Mouse (Mus musculus): ENCODE data around the gene Pigw. TPM values are rescaled to one million over a fixed set of nuclear protein-coding genes. Genes with fewer than 3 reads are reported as not detected.
"Not testable (repeated sequence)": the region's sequence is repeated elsewhere in the genome, so short reads cannot be mapped to it uniquely, and the experiment has no call there.

Pigw gene
- polyA plus RNA-seq, 1 experiment from 2014 or later, result 2.2 TPM

- no peak overlapping the region for H3K27ac ChIP-seq (replicated peaks)
- peaks cover 97% of the 10 kb centered on the region for H3K36me3 ChIP-seq
- no peaks in the 10 kb centered on the region for H3K27me3 ChIP-seq (ENCODE audit: low read depth, poor library complexity, severe bottlenecking)
- no peak overlapping the region for H3K4me3 ChIP-seq
- H3K9me3 ChIP-seq (replicated peaks), result no peaks in the 10 kb centered on the region
- no peak for DNase-seq (ENCODE audit: low spot score)
- no peaks in the 10 kb centered on the region for H3K4me1 ChIP-seq
- WGBS, result 87% methylated on average over 2 of the region's 2 CpGs
These were observed 40.8 kb downstream of the Pigw start for GRCm38 (mm10) chr11:84839330-84839729.

GRCm38 (mm10) chr11:84829495-84829894 lies 50.6 kb downstream of the Pigw start:
- not testable (repeated sequence) for H3K27me3 ChIP-seq (ENCODE audit: low read depth, poor library complexity, severe bottlenecking); H3K9me3 ChIP-seq (replicated peaks); DNase-seq (ENCODE audit: low spot score)
- H3K4me1 ChIP-seq, result peaks cover 21% of the 10 kb centered on the region
- peak overlapping the region; percentile 81 for H3K27ac ChIP-seq (replicated peaks)
- WGBS, result 79% methylated on average over 11 of the region's 11 CpGs
- peaks cover 43% of the 10 kb centered on the region for H3K36me3 ChIP-seq
- peak overlapping the region; percentile 85 for H3K4me3 ChIP-seq

- peak within 1 kb of the TSS; percentile 81 for H3K27ac ChIP-seq (replicated peaks)
- under 1% methylated on average over 62 of the region's 62 CpGs for WGBS
- peaks cover 36% of the 10 kb centered on the region for H3K36me3 ChIP-seq
- H3K4me1 ChIP-seq, result peaks cover 21% of the 10 kb centered on the region
- H3K27me3 ChIP-seq (ENCODE audit: low read depth, poor library complexity, severe bottlenecking), result no peaks in the 10 kb centered on the region
- H3K9me3 ChIP-seq (replicated peaks), result no peaks in the 10 kb centered on the region
- peak; percentile 89 for DNase-seq (ENCODE audit: low spot score)
- H3K4me3 ChIP-seq, result peak within 1 kb of the TSS; percentile 85
These were observed 51.3 kb downstream of the Pigw start, which contains the start of gene Dhrs11 for GRCm38 (mm10) chr11:84828516-84829399. Gene Dhrs11, minus strand, starts transcription at chr11:84828994.

GRCm38 (mm10) chr11:84827901-84828503 lies 52.1 kb downstream of the Pigw start:
- H3K4me1 ChIP-seq, result peaks cover 27% of the 10 kb centered on the region
- H3K36me3 ChIP-seq, result peaks cover 29% of the 10 kb centered on the region
- 48% methylated on average over 3 of the region's 3 CpGs for WGBS
- DNase-seq (ENCODE audit: low spot score), result no peak
- peak overlapping the region; percentile 81 for H3K27ac ChIP-seq (replicated peaks)
- H3K9me3 ChIP-seq (replicated peaks), result no peaks in the 10 kb centered on the region
- peak overlapping the region; percentile 85 for H3K4me3 ChIP-seq
- no peaks in the 10 kb centered on the region for H3K27me3 ChIP-seq (ENCODE audit: low read depth, poor library complexity, severe bottlenecking)

- Histone ChIP-seq H3K9me3 (replicated peaks) (no peaks in the 10 kb centered on the region), H3K4me1 (peaks cover 27% of the 10 kb centered on the region), H3K27me3 (ENCODE audit: low read depth, poor library complexity, severe bottlenecking) (no peaks in the 10 kb centered on the region), H3K27ac (replicated peaks) (no peak overlapping the region), H3K4me3 (peak overlapping the region; percentile 85), H3K36me3 (peaks cover 24% of the 10 kb centered on the region)
- no peak for DNase-seq (ENCODE audit: low spot score)
These were observed 52.6 kb downstream of the Pigw start for GRCm38 (mm10) chr11:84827492-84827891.

Small RNAs within 50 kb of the gene (microRNA-seq; reads per million reads assigned to microRNA genes)
- gene Gm23564, result not detected

Other genes starting within 250 kb of the Pigw start
- 14.6 and 16.2 TPM in 2 replicates for gene Mrm1, start 60.8 kb downstream of the Pigw start, polyA plus RNA-seq (2016; fragmentation: Nextera tagmentation; extraction: Ambion mirVana)
- 12.0 and 12.8 TPM in 2 replicates for gene Dhrs11, start 51.3 kb downstream of the Pigw start, polyA plus RNA-seq (2016; fragmentation: Nextera tagmentation; extraction: Ambion mirVana)
- gene Ggnbp2, start 9.5 kb downstream of the Pigw start, polyA plus RNA-seq (2016; fragmentation: Nextera tagmentation; extraction: Ambion mirVana), result 55.7 and 56.3 TPM in 2 replicates
- gene Myo19, start 137 bp downstream of the Pigw start, polyA plus RNA-seq (2016; fragmentation: Nextera tagmentation; extraction: Ambion mirVana), result 11.8 and 12.6 TPM in 2 replicates
- 80.5 and 91.7 TPM in 2 replicates for gene Znhit3, start 36.1 kb upstream of the Pigw start, polyA plus RNA-seq (2016; fragmentation: Nextera tagmentation; extraction: Ambion mirVana)
- 9.3 and 16.8 TPM in 2 replicates for gene Car4, start 77.5 kb upstream of the Pigw start, polyA plus RNA-seq (2016; fragmentation: Nextera tagmentation; extraction: Ambion mirVana)

Data from midbrain, embryonic 10.5 days (tissue).